Comparison of ENCODE assay signal across 13 mouse cellular contexts in genomic region chr4:66222602-66223317, GRCm38 (mm10).
A peak's percentile ranks its signal among the peaks of the same experiment; 100 is the strongest.
DNase-seq lines count a peak whose midpoint lies in the region; ATAC-seq and TF ChIP-seq lines count a peak whose summit lies in the region.
"Had no signal": no experiment of that assay in that cellular context is flagged by ENCODE, and none has a peak within 500 bp of the region (broad histone marks: within the 10 kb centered on the region; RNA-seq: fewer than 3 reads in every experiment).

No protein-coding gene starts in this region.

- WGBS in intestine, postnatal 0 days, result 75% methylated on average over 9 of the region's 9 CpGs

- H3K9ac ChIP-seq in intestine, postnatal 0 days (ENCODE audit: low read depth, low read length), result no peak overlapping the region
- H3K9ac ChIP-seq: embryonic facial prominence, embryonic 15.5 days; forebrain, embryonic 15.5 days had no signal

- H3K36me3 ChIP-seq in intestine, postnatal 0 days (ENCODE audit: control insufficient read depth, insufficient read depth), result no peaks in the 10 kb centered on the region
- H3K36me3 ChIP-seq: embryonic facial prominence, embryonic 15.5 days; forebrain, embryonic 15.5 days; hindbrain, embryonic 10.5 days had no signal

- no peaks in the 10 kb centered on the region for H3K4me1 ChIP-seq in intestine, postnatal 0 days (replicated peaks; ENCODE audit: control insufficient read depth, insufficient read depth, low read length)
- H3K4me1 ChIP-seq: embryonic facial prominence, embryonic 15.5 days; forebrain, embryonic 15.5 days; hindbrain, embryonic 10.5 days had no signal

- no peak overlapping the region for H3K4me2 ChIP-seq in intestine, postnatal 0 days (replicated peaks; ENCODE audit: low read depth)
- H3K4me2 ChIP-seq: embryonic facial prominence, embryonic 15.5 days; forebrain, embryonic 15.5 days had no signal

- H3K4me3 ChIP-seq in intestine, postnatal 0 days (ENCODE audit: low read depth, low read length), result no peak overlapping the region
- H3K4me3 ChIP-seq: embryonic facial prominence, embryonic 15.5 days; forebrain, embryonic 15.5 days; heart, adult 2 months; hindbrain, embryonic 10.5 days had no signal

- H3K27me3 ChIP-seq in intestine, postnatal 0 days (replicated peaks; ENCODE audit: control insufficient read depth, insufficient read depth, low read length), result no peaks in the 10 kb centered on the region
- H3K27me3 ChIP-seq: embryonic facial prominence, embryonic 15.5 days; forebrain, embryonic 15.5 days had no signal

- H3K27ac ChIP-seq in intestine, postnatal 0 days (ENCODE audit: low read depth, low read length), result no peak overlapping the region
- H3K27ac ChIP-seq: embryonic facial prominence, embryonic 15.5 days; forebrain, embryonic 15.5 days; heart, adult 2 months; hindbrain, embryonic 10.5 days had no signal

- DNase-seq in brain, adult 2 months (ENCODE audit: low read depth, low spot score), result peak; percentile 94
- DNase-seq in cerebellum, adult 9-10 months, result peak; percentile 62
- peak; percentile 42 to 61 for DNase-seq in layer of hippocampus, adult 8-10 months (ENCODE audit: low spot score in 2 of 2)
- no peak for DNase-seq in spleen, postnatal 36 days (ENCODE audit: low spot score in 2 of 2)
- DNase-seq: adrenal gland, adult 8-10 months; heart, adult 2 months; kidney, adult 2 months had no signal

- ATAC-seq in megakaryocyte, adult 5-6 weeks (ENCODE audit: poor library complexity, severe bottlenecking), result peak; percentile 21; the same call in 1 of the 2 replicates
- ATAC-seq in intestine, postnatal 0 days, result no peak
- no peak for ATAC-seq in monocyte, adult 5-6 weeks (replicated peaks; ENCODE audit: insufficient number of reproducible peaks, low FRiP score, low TSS enrichment, poor library complexity, severe bottlenecking)
- ATAC-seq: forebrain, embryonic 15.5 days had no signal

- H3K9me3 ChIP-seq in intestine, postnatal 0 days (ENCODE audit: control insufficient read depth), result no peaks in the 10 kb centered on the region
- H3K9me3 ChIP-seq: embryonic facial prominence, embryonic 15.5 days; forebrain, embryonic 15.5 days; hindbrain, embryonic 10.5 days had no signal

- TF ChIP-seq CTCF in intestine, postnatal 0 days (IDR thresholded peaks at IDR 0.05; ENCODE audit: low read depth), result no peak

Comparison
In these comparisons a context has a peak if more than half of its experiments do, and no peak if none do; other contexts are left out.
1. DNase-seq: peak in brain, adult 2 months (single experiment), cerebellum, adult 9-10 months (single experiment) and layer of hippocampus, adult 8-10 months (2 of 2); none in spleen, postnatal 36 days (0 of 2).